In genomic region chr4:155780895-155781294, GRCm38 (mm10) we compare ENCODE assay signal across 9 mouse cellular contexts. TPM values are rescaled to one million over a fixed set of nuclear protein-coding genes. Genes with fewer than 3 reads are reported as not detected.
DNase-seq lines count a peak whose midpoint lies in the region; ATAC-seq lines count a peak whose summit lies in the region.
"Had no signal": no experiment of that assay in that cellular context is flagged by ENCODE, and none has a peak within 500 bp of the region (broad histone marks: within the 10 kb centered on the region; RNA-seq: fewer than 3 reads in every experiment).

No protein-coding gene starts in this region.

- 0 out of 2 replicates have a peak, but pooled peaks have one; percentile 16 for ATAC-seq in heart, embryonic 16.5 days (replicated peaks; ENCODE audit: extremely low read depth, insufficient read depth, low FRiP score)
- no peak for ATAC-seq in inflammation-experienced regulatory T-cells, adult 6 months

- H3K27ac ChIP-seq in heart, embryonic 16.5 days (ENCODE audit: low read length): peak overlapping the region; percentile 33

- peak; percentile 52 for DNase-seq in left cerebral cortex, postnatal 4 days
- DNase-seq in left cerebral cortex, adult 18-20 months (ENCODE audit: low spot score in 2 of 2): no peak
- peak; percentile 50 for DNase-seq in embryo, embryonic 10.5 days (ENCODE audit: low spot score)
- peak; percentile 81 to 83 for DNase-seq in kidney, postnatal 36 days
- no peak for DNase-seq in frontal cortex, adult 2 months (ENCODE audit: extremely low spot score in 1 of 2, low spot score in 1 of 2)
- no peak for DNase-seq in right cerebral cortex, adult 18-20 months

- no peak overlapping the region for H3K9ac ChIP-seq in heart, embryonic 16.5 days (ENCODE audit: low read length)

- intact Hi-C loops in left cerebral cortex, postnatal 4 days (cut with DNase I): no loop called here

- no peaks in the 10 kb centered on the region for H3K36me3 ChIP-seq in heart, embryonic 16.5 days (ENCODE audit: control insufficient read depth, insufficient read depth)

- no peak overlapping the region for H3K4me2 ChIP-seq in heart, embryonic 16.5 days (ENCODE audit: low read depth, low read length)

- H3K4me3 ChIP-seq in heart, embryonic 16.5 days (ENCODE audit: low read length): no peak overlapping the region

- no peaks in the 10 kb centered on the region for H3K9me3 ChIP-seq in heart, embryonic 16.5 days (replicated peaks; ENCODE audit: control insufficient read depth, low read length)

- H3K4me1 ChIP-seq in heart, embryonic 16.5 days (ENCODE audit: control insufficient read depth, insufficient read depth, low read length): peaks cover 40% of the 10 kb centered on the region

- WGBS in heart, embryonic 16.5 days: 17% methylated on average over 6 of the region's 6 CpGs

- H3K27me3 ChIP-seq in heart, embryonic 16.5 days (ENCODE audit: control insufficient read depth, insufficient read depth, low read length): no peaks in the 10 kb centered on the region

RNA-seq across cellular contexts. Expression of gene Tmem88b, which starts 4.8 kb away (rescaled TPM):
- total RNA-seq in left cerebral cortex, postnatal 4 days (2021): 1 to 10 TPM; 1.3 TPM
- 10 to 100 TPM; 16.4 to 19.0 TPM for total RNA-seq in left cerebral cortex, adult 18-20 months (2021)
- 1.4 and 1.8 TPM in 2 replicates for polyA plus RNA-seq in heart, embryonic 16.5 days (2015; fragmentation: Nextera tagmentation; extraction: Ambion mirVana)
- not detected for polyA plus RNA-seq in inflammation-experienced regulatory T-cells, adult 6 months (2017; shearing (Covaris generic))
- polyA plus RNA-seq in frontal cortex, adult 2 months (2012; rRNA removed): 24.2 and 26.8 TPM in 2 replicates

RNA-seq across cellular contexts. Expression of gene Vwa1, which starts 6.4 kb away (rescaled TPM):
- total RNA-seq in left cerebral cortex, postnatal 4 days (2021): 10 to 100 TPM; 15.6 to 16.4 TPM
- 10 to 100 TPM; 15.6 to 17.6 TPM for total RNA-seq in left cerebral cortex, adult 18-20 months (2021)
- 8.3 and 8.7 TPM in 2 replicates for polyA plus RNA-seq in heart, embryonic 16.5 days (2015; fragmentation: Nextera tagmentation; extraction: Ambion mirVana)
- polyA plus RNA-seq in inflammation-experienced regulatory T-cells, adult 6 months (2017; shearing (Covaris generic)): under 1 TPM in 1 of 3 experiments, not detected in 2; 0.09 TPM
- 30.7 and 31.8 TPM in 2 replicates for polyA plus RNA-seq in frontal cortex, adult 2 months (2012; rRNA removed)

RNA-seq across cellular contexts. Expression of gene Ankrd65, which starts 9.3 kb away (rescaled TPM):
- total RNA-seq in left cerebral cortex, postnatal 4 days (2021): not detected
- total RNA-seq in left cerebral cortex, adult 18-20 months (2021): under 1 TPM in 1 of 2 experiments, not detected in 1; 0.44 TPM
- 0.30 TPM in 1 of 2 replicates, not detected in the other for polyA plus RNA-seq in heart, embryonic 16.5 days (2015; fragmentation: Nextera tagmentation; extraction: Ambion mirVana)
- polyA plus RNA-seq in inflammation-experienced regulatory T-cells, adult 6 months (2017; shearing (Covaris generic)): not detected
- not detected in 2 replicates for polyA plus RNA-seq in frontal cortex, adult 2 months (2012; rRNA removed)
- polyA plus RNA-seq: neural tube, embryonic 14.5 days had no signal

RNA-seq across cellular contexts. Expression of gene Atad3a, which starts 20.0 kb away (rescaled TPM):
- 10 to 100 TPM; 64.8 to 69.8 TPM for total RNA-seq in left cerebral cortex, postnatal 4 days (2021)
- 10 to 100 TPM; 48.3 to 55.6 TPM for total RNA-seq in left cerebral cortex, adult 18-20 months (2021)
- polyA plus RNA-seq in heart, embryonic 16.5 days (2015; fragmentation: Nextera tagmentation; extraction: Ambion mirVana): 123 TPM in 2 replicates
- polyA plus RNA-seq in inflammation-experienced regulatory T-cells, adult 6 months (2017; shearing (Covaris generic)): 10 to 100 TPM in 2 of 3 experiments, 1 to 10 TPM in 1; 9.8 to 27.2 (median 21.7) TPM
- 88.4 and 95.8 TPM in 2 replicates for polyA plus RNA-seq in frontal cortex, adult 2 months (2012; rRNA removed)

RNA-seq across cellular contexts. Expression of gene Mrpl20, which starts 21.8 kb away (rescaled TPM):
- total RNA-seq in left cerebral cortex, postnatal 4 days (2021): 100 to 1,000 TPM; 102 to 104 TPM
- 10 to 100 TPM; 84.9 to 89.4 TPM for total RNA-seq in left cerebral cortex, adult 18-20 months (2021)
- polyA plus RNA-seq in heart, embryonic 16.5 days (2015; fragmentation: Nextera tagmentation; extraction: Ambion mirVana): 133 and 138 TPM in 2 replicates
- 100 to 1,000 TPM; 105 to 200 (median 117) TPM for polyA plus RNA-seq in inflammation-experienced regulatory T-cells, adult 6 months (2017; shearing (Covaris generic))
- polyA plus RNA-seq in frontal cortex, adult 2 months (2012; rRNA removed): 101 and 116 TPM in 2 replicates

Comparison
In these comparisons a context has a peak if more than half of its experiments do, and no peak if none do; other contexts are left out.
1. DNase-seq: peak in left cerebral cortex, postnatal 4 days (single experiment), embryo, embryonic 10.5 days (single experiment) and kidney, postnatal 36 days (2 of 2); none in left cerebral cortex, adult 18-20 months (0 of 2), frontal cortex, adult 2 months (0 of 2) and right cerebral cortex, adult 18-20 months (single experiment).